Mouse (Mus musculus): ENCODE data around the gene Lilr4b. TPM values are rescaled to one million over a fixed set of nuclear protein-coding genes. Genes with fewer than 3 reads are reported as not detected.
"Not testable (repeated sequence)": the region's sequence is repeated elsewhere in the genome, so short reads cannot be mapped to it uniquely, and the experiment has no call there.

Lilr4b gene
- total RNA-seq (2021): 1 to 10 TPM in 1 of 2 experiments, under 1 TPM in 1; 0.64 to 1.4 TPM
- long read RNA-seq, experiment 1: 0 reads
- long read RNA-seq, experiment 2, partial matches to known transcripts: 1 of 3 reads
- long read RNA-seq, experiment 2, other reads (novel, unspliced or antisense): 2 of 3 reads

DNA sequence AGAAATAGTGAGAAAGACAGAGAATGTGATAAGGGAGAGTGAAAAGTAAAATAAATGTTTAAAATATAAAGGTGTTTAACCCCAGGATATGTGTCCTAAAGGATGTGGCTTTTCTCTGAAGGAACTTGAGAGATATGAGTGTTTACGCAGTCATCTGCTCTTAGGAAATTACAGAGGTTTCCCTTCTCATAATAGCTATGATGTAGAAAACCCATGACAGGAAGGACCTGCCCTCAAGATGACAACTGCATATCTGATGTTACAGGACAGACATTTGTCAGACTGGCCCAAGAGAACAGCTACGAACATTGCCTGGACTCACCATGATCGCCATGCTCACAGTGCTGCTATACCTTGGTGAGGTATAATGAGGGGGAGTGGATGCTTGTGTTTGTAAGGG is at the start of gene Lilr4b, which contains the start of gene Gm49339:
TSS of gene Lilr4b (plus strand) at position 236 of the 400 bp plus-strand sequence.
TSS of gene Gm49339 (plus strand) at position 216 of the 400 bp plus-strand sequence.
- DNase-seq: not testable (repeated sequence)

DNA sequence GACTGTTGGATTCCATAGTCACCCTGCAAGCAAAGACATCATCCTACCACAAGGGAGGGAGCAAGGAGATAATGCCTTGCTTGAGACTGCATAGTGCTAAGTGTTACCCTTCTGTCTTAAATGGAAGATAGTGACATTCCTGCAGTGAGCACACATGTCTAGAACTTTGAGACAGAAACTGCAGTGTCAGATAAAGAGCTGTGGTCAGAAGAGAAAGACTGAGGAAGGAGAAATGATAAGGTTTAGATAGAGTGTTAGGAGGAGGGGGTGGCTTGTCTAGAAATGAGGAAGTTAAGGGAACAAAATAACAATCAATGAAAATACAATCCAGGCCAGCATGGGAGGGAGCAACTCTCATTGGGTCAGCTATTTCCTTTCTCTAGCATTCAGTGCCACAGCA is 47.5 kb upstream of the Lilr4b start:
- DNase-seq: no peak

DNA sequence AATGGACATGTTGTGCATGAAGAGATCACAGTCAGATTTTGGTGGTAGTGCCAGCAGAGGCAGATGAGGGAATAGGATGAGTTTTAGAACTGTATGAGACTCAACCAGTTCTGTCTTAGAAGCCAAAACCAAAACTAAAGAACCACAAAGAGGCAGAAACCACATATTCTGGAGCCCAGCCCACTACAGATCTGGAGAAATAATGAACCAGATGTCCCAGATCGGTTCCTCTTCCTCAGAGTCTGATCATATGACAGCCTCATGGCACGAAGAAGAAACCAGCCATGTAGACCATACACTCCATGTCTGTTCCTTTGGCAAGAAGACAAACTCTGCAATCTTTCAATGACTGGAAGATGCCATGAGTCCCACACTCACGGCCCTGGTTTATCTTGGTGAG is 44.7 kb upstream of the Lilr4b start:
- DNase-seq: no peak

DNA sequence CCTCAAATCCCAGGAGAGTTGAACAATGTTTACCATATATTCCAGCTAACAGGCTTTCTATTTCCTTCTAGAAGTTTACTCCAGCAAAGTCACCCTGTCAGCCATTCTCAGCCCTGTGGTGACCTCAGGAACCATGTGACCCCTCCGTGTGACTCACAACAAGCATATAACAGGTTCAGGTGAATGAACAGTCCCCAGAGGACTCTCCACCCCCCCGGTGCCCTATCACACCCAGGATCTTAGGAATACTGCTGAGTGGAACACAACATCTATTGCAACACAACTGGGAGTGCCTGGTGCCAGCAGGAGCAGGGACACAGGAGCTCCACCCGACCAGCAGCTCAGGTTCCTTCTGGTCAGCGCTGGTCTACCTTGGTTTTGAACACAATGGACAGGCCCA is 28.8 kb upstream of the Lilr4b start:
- no peak for DNase-seq

DNA sequence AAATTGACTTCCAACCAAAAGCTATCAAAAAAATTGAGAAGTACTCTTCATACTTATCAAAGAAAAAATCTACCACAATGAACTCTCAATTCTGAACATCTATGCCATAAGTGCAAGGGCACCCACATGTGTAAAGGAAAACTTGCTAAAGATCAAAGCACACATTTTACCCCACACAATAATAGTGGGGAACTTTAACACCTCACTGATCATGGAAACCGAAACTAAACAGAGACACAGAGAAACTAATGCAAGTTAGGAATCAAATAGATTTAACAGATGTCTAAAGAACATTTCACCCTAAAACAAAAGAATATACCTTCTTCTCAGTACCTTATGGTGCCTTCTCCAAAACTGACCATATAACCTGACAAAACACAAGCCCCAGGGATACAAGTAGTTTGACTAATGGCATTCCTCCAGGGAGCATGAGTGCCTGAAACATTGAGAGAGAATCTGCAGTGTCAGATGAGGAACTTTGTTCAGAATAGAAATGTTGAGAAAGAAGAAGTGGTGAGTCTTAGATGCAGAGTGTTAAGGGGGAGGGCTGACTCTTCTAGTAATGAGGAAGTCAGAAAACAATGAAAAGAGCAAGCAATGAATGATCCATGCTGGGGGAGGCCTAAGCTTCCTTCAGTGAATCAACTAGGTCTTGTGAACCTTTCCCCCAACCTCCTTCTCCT is 26.7 kb upstream of the Lilr4b start:
- no peak for DNase-seq

DNA sequence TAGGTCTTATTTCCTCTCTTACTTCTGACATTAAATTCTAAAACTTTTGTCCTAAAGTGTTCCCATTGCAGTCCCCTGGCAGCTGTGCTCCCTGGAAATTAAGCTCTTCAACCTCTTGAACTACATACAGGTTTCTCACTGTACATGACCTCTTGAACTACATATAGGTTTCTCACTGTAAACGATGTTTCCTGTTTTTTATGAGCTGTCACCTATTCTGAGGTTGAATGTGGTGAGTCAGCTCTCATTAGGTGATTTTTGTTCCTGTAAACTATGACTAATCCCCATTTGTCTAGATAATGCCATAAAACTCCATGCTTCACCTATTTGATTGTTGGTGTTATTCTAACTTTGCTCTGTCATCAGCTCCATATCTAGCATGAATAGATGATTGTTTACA is 26.1 kb upstream of the Lilr4b start:
- DNase-seq: no peak

DNA sequence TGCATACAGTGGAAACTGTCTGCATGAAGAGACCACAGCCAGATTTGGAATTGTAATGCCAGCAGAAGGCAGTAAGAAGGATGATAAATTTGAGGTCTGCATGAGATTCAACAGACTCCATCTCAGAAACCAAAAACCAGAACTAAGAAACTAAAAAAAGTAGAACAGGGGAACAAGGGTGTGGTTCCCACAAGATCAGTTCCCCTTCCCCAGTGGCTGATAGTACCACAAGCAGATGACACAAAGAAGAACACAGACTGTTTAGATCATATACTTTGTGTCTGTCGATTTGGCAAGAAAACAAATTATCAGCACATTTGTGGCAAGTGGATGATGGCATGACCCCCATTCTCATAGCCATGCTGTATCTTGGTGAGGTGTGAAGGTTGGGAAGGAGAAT is 24.7 kb upstream of the Lilr4b start:
- no peak for DNase-seq

DNA sequence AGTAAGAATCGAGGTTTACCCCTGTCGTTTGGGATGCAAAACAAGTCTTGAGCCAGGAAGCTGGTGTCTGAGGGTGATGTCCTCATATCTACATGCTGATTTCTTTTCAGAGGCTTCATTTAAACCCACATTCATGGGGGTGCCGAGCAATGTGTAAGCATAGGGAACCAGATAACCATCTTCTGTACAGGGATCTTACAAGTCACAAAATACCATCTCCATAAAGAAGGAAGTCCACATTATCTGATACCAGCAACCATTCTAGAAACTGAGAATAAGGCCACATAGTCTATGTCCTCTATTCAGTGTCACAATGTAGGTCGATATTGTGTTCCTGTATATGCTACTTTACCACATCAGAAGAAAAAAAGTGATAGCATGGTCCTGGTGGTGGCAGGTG is 24.1 kb upstream of the Lilr4b start:
- no peak for DNase-seq

DNA sequence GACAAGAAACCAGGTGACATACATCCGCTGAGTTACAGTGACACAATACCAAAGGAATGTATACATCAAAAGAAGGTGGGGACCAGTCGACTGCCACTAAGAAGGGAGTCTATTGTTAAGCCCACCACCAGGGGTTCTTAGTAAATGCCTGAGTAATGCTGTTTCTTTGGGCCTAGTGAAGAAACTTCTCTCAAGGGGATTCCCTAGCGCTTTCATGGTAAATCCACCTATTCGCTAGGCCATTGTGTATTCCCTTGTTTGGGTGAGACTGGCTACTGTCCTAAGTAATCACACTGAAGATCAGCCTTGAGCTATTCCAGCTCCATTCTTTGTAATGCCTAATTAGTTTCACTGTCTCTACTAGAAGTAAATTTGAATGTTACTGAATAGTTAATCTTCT is 16.6 kb upstream of the Lilr4b start:
- DNase-seq: not testable (repeated sequence)

DNA sequence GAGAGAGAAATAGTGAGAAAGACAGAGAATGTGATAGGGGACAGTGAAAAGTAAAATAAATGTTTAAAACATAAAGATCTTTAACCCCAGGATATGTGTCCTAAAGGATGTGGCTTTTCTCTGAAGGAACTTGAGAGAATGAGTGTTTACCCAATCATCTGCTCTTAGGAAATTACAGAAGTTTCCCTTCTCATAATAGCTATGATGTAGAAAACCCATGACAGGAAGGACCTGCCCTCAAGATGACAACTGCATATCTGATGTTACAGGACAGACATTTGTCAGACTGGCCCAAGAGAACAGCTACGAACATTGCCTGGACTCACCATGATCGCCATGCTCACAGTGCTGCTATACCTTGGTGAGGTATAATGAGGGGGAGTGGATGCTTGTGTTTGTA is 10.3 kb downstream of the Lilr4b start, which contains the start of gene Lilrb4a:
TSS of gene Lilrb4a (plus strand) at position 266 of the 400 bp plus-strand sequence.
- DNase-seq: not testable (repeated sequence)

DNA sequence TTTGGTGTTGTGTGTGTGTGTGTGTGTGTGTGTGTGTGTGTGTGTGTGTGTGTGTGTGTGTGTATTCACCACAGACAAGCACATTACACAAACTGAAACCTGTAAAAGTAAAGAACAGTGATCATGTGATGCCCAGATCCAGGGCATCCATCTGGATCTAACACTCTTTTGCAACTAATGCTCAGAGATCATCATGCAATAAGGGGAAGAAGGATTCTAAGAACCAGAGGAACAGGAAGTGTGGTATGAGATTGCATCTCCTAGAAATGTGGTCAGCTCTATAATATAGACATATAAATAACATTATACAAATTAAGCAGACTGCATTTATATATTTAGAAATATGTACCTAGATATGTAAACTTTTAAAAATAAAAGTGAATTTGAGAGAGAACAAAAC is 39.6 kb downstream of the Lilr4b start:
- DNase-seq: no peak

DNA sequence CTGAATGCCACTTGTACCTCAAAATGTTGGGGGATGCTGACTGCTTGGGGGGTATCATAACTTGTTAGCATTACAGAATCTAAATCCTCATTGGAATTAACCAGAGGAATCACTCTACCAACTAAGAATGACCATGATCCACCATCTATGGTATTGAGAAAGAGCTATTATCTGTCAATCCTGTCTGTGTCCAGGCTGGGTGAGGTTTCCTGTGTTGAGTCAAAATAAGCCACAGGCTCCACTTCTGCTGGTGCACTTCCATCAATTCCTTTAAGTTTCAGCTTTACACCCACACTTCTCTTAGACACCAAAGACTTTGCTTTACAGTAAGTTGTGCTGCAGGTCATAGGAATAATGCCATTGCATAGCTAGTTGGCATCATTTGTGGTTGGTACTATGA is 41.0 kb downstream of the Lilr4b start:
- no peak for DNase-seq

DNA sequence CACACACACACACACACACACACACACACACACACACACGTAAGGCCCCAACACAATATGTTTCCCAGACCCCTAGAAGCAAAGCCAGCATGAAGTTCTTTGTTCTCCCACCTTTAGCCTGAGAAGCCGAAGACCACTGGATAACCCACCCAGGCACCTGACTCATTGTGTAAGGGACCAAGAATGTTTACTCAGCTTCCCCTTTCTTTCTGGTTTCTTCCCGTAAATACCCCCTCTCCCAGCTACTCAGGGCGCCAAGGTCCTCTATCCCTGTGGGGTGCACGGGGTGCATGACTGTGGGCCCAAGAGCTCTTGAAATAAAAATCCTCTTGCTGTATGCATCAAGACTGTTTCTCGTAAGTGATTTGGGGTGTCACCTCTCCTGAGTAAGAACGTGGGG is 45.7 kb downstream of the Lilr4b start:
- no peak for DNase-seq

DNA sequence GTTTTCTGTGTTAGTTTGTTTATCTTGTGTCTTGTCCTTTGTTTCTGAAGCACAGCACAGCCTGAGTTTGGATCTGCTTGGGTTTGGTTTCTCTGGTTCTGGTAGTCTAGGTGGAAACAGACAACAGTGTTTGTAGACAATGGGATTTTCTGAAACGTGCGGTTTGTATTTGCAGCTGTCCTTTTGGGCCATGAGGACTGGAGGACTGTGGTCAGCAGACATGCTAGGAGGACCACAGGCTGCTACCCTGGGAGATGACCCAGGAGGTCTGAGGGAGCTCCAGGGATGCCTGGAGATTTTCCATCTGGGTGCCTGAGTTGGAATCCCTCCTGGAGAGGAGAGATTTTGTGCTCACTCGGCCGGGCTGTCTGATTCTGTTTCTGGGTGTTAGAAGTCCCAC is 46.2 kb downstream of the Lilr4b start:
- no peak for DNase-seq

DNA sequence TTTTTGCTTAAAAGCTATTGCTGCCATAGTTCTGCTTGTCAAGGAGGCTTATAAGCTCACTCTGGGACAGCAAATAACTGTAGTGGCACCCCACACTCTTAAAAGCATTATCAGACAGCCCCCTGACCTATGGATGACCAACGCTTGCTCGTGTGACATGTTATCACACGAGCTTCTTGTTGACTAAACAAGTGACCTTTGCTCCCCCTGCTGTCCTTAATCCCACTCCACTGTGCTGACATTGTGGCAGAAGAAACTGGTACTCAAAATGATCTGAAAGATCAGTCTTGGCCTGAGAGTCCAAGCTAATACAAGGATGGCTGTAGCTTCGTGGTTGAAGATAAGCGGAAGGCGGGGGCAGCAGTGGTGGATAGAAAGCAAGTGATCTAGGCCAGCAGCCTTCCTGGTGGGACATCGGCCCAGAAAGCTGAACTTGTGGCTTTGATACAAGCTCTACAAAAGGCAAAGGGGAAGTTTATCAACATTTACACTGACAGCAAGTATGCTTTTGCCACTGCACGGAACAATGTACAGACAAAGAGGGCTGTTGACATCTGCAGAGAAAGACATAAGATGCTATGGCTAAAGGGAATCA is 48.5 kb downstream of the Lilr4b start:
- no peak for DNase-seq

DNA sequence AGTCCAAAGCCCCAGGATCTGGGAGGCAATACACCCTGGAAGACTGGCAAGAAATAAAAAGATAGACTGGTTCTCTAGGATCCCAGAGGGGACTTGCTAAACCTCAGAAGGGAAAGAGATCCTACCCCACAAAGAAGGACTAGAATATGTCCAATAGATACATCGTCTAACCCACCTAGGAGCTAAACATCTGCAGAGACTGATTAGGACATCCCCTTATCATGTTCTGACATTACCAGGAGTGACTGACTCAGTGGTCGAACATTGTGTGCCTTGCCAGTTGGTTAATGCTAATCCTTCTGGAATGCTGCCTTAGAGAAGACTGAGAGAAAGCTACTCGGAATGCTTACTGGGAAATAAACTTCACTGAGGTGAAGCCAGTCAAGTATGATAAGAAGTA is 49.1 kb downstream of the Lilr4b start:
- no peak for DNase-seq

DNA sequence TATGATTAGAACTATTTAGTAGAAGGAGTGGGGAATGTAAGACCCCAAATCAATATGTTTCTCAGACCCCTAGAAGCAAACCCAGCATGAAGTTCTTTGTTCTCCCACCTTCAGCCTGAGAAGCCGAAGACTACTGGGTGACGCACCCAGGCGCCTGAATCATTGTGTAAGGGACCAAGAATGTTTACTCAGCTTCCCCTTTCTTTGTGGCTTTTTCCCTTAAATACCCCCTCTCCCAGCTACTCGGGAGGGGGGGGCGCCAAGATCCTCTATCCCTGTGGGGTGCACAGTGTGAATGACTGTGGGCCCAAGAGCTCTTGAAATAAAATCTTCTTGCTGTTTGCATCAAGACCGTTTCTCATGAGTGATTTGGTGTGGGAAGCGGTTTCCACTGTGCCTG is 50.4 kb downstream of the Lilr4b start:
- DNase-seq: no peak

Other genes starting within 250 kb of the Lilr4b start
- gene Gm49339, start within 50 bp of the Lilr4b start, total RNA-seq (2021): 1 to 10 TPM in 1 of 2 experiments, under 1 TPM in 1; 0.63 to 1.0 TPM
- 1 to 10 TPM; 1.7 to 3.3 TPM for gene Lilrb4a, start 10.3 kb downstream of the Lilr4b start, total RNA-seq (2021)
- gene Fam162b, start 109.9 kb downstream of the Lilr4b start, total RNA-seq (2021): under 1 TPM in 1 of 2 experiments, not detected in 1; 0.45 TPM
- gene Gprc6a, start 150.8 kb downstream of the Lilr4b start, total RNA-seq (2021): not detected
- gene Rfx6, start 197.1 kb downstream of the Lilr4b start, total RNA-seq (2021): not detected

Data from adrenal gland, postnatal 10 days (tissue).